Mouse (Mus musculus): ENCODE results near the gene Mindy2.

- no peak for TF ChIP-seq CTCF (IDR thresholded peaks at IDR 0.05)
- no peak for TF ChIP-seq POLR2A (IDR thresholded peaks at IDR 0.05; ENCODE audit: insufficient read depth, low read depth, low read length)
Measured at GRCm38 (mm10) chr9:70591486-70591885, 65.5 kb downstream of the Mindy2 start.
